Mouse (Mus musculus): ENCODE data around the gene Fbxw11.
A peak's percentile ranks its signal among the peaks of the same experiment; 100 is the strongest.
"Not testable (repeated sequence)": the region's sequence is repeated elsewhere in the genome, so short reads cannot be mapped to it uniquely, and the experiment has no call there.

Fbxw11 gene

GRCm38 (mm10) chr11:32709563-32709962 lies 67.0 kb downstream of the Fbxw11 start:
- DNase-seq = peak in 1 of 2 experiments; percentile 74

GRCm38 (mm10) chr11:32714230-32714629 lies 71.7 kb downstream of the Fbxw11 start:
- peak in 1 of 2 experiments; percentile 36 for DNase-seq

- no peak for DNase-seq
Measured at GRCm38 (mm10) chr11:32714896-32715295, 72.4 kb downstream of the Fbxw11 start.

- no peak for DNase-seq
Measured at GRCm38 (mm10) chr11:32715495-32715894, 73.0 kb downstream of the Fbxw11 start.

- DNase-seq = no peak
Measured at GRCm38 (mm10) chr11:32715970-32716369, 73.4 kb downstream of the Fbxw11 start.

- DNase-seq = no peak
Measured at GRCm38 (mm10) chr11:32716876-32717275, 74.4 kb downstream of the Fbxw11 start.

GRCm38 (mm10) chr11:32717711-32718110 lies 75.2 kb downstream of the Fbxw11 start:
- DNase-seq = not testable (repeated sequence)

GRCm38 (mm10) chr11:32718371-32718770 lies 75.8 kb downstream of the Fbxw11 start:
- DNase-seq = peak; percentile 60 to 71

- no peak for DNase-seq
Measured at GRCm38 (mm10) chr11:32718979-32719378, 76.5 kb downstream of the Fbxw11 start.

GRCm38 (mm10) chr11:32722653-32723052 lies 80.1 kb downstream of the Fbxw11 start:
- DNase-seq = no peak

GRCm38 (mm10) chr11:32723287-32723686 lies 80.8 kb downstream of the Fbxw11 start:
- no peak for DNase-seq

- DNase-seq = no peak
Measured at GRCm38 (mm10) chr11:32725171-32725570, 82.6 kb downstream of the Fbxw11 start.

GRCm38 (mm10) chr11:32732467-32732866 lies 89.9 kb downstream of the Fbxw11 start:
- no peak for DNase-seq

- no peak for DNase-seq
Measured at GRCm38 (mm10) chr11:32733195-32733594, 90.7 kb downstream of the Fbxw11 start.

GRCm38 (mm10) chr11:32736371-32736770 lies 93.8 kb downstream of the Fbxw11 start:
- DNase-seq = no peak

GRCm38 (mm10) chr11:32737729-32738128 lies 95.2 kb downstream of the Fbxw11 start:
- no peak for DNase-seq

GRCm38 (mm10) chr11:32743891-32744290 lies 101.4 kb downstream of the Fbxw11 start:
- no peak for DNase-seq

- DNase-seq = no peak
Measured at GRCm38 (mm10) chr11:32744463-32744862, 101.9 kb downstream of the Fbxw11 start.

- no peak for DNase-seq
Measured at GRCm38 (mm10) chr11:32745466-32745865, 102.9 kb downstream of the Fbxw11 start.

GRCm38 (mm10) chr11:32746036-32746435 lies 103.5 kb downstream of the Fbxw11 start:
- DNase-seq = no peak

GRCm38 (mm10) chr11:32746475-32746874 lies 104.0 kb downstream of the Fbxw11 start:
- DNase-seq = no peak

GRCm38 (mm10) chr11:32748800-32749199 lies 106.3 kb downstream of the Fbxw11 start:
- DNase-seq = no peak

- DNase-seq = no peak
Measured at GRCm38 (mm10) chr11:32751863-32752594, 109.5 kb downstream of the Fbxw11 start.

- DNase-seq = no peak
Measured at GRCm38 (mm10) chr11:32752595-32752885, 110.0 kb downstream of the Fbxw11 start.

GRCm38 (mm10) chr11:32753358-32753757 lies 110.8 kb downstream of the Fbxw11 start:
- no peak for DNase-seq

Data from kidney, postnatal 25 days (tissue).